Mouse (Mus musculus) intestine, embryonic 16.5 days (tissue): Measurements from ENCODE around the gene Asb6. TPM values are rescaled to one million over a fixed set of nuclear protein-coding genes. Genes with fewer than 3 reads are reported as not detected.

Experiments
- ATAC-seq: fragments of 200-750 bp; cut with Nextera tagmentation; 2 replicates; pipeline ENCODE4 v1.8.0; 2017; ENCODE audit warnings: moderate TSS enrichment, moderate library complexity
- H3K27ac ChIP-seq: fragments of 300-500 bp; sonication (generic); 2 replicates; pipeline ENCODE4 v1.5.1; 2014; ENCODE audit warnings: mild to moderate bottlenecking, low read length
- H3K27me3 ChIP-seq: fragments of 300-500 bp; sonication (generic); replicated peaks from 2 replicates; pipeline ENCODE4 v1.6.1; 2014; ENCODE audit warnings: low read length, control low read depth, mixed read lengths; ENCODE audit not compliant: control insufficient read depth, insufficient read depth
- H3K36me3 ChIP-seq: fragments of 300-500 bp; sonication (generic); 2 replicates; pipeline ENCODE4 v1.6.1; 2014; ENCODE audit warnings: low read length, control low read depth; ENCODE audit not compliant: control insufficient read depth, insufficient read depth
- H3K4me1 ChIP-seq: fragments of 300-500 bp; sonication (generic); 2 replicates; pipeline ENCODE4 v1.6.1; 2014; ENCODE audit warnings: low read length, control low read depth, mixed read lengths; ENCODE audit not compliant: control insufficient read depth, insufficient read depth
- H3K4me2 ChIP-seq: fragments of 300-500 bp; sonication (generic); 2 replicates; pipeline ENCODE4 v1.6.1; 2014; ENCODE audit warnings: low read depth, low read length, control low read depth
- H3K4me3 ChIP-seq: fragments of 300-500 bp; sonication (generic); 2 replicates; pipeline ENCODE4 v1.5.1; 2014; ENCODE audit warnings: mild to moderate bottlenecking, low read length
- H3K9ac ChIP-seq: fragments of 300-500 bp; sonication (generic); 2 replicates; pipeline ENCODE4 v1.6.1; 2014; ENCODE audit warnings: low read depth, low read length
- H3K9me3 ChIP-seq: fragments of 300-500 bp; sonication (generic); 2 replicates; pipeline ENCODE4 v1.6.1; 2016; ENCODE audit warnings: low read length, control low read depth; ENCODE audit not compliant: control insufficient read depth
- WGBS: fragments of 180-500 bp; shearing (Covaris S2); extraction: QIAGEN DNeasy Blood & Tissue Kit; methylation state at CpG from one replicate; pipeline ENCODE4 v1.1.7; 2014; 5-methylcytosine and 5-hydroxymethylcytosine counted together
- polyA plus RNA-seq: library from polyadenylated mRNA; unstranded; fragments of >200 nt; fragmentation: Nextera tagmentation; extraction: Ambion mirVana; gene quantifications from 2 replicates; pipeline ENCODE4 v1.2.1, GENCODE M21; 2015

Asb6 gene
- polyA plus RNA-seq, 1 experiment from 2014 or later, result 24.5 TPM

DNA sequence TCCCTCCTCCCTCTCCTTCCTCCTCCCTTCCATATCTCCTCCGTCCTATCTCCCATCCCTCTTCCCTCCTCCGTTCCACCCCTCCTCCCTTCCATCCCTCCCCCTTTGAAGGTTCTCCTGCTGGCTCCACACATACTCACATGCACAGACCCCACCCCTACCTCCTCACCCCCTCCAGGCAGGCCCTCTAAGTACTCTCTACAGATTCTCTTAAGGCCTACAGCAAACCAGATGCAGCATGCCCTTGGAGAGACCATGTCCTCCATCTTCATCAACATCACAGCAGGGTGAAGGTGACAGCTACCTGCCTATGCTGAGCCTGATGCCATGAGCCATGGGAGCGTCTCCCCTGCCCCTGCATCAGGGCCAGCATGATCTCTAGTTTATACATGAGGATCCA, 52.9 kb downstream of the Asb6 start:
- no peaks in the 10 kb centered on the region for H3K36me3 ChIP-seq
- no peak overlapping the region for H3K4me2 ChIP-seq
- peaks cover 12% of the 10 kb centered on the region for H3K4me1 ChIP-seq
- WGBS, result 70% methylated on average over 3 of the region's 3 CpGs
- H3K27ac ChIP-seq, result no peak overlapping the region
- no peak for ATAC-seq
- no peak overlapping the region for H3K9ac ChIP-seq
- no peaks in the 10 kb centered on the region for H3K27me3 ChIP-seq
- no peak overlapping the region for H3K4me3 ChIP-seq
- H3K9me3 ChIP-seq, result no peaks in the 10 kb centered on the region

DNA sequence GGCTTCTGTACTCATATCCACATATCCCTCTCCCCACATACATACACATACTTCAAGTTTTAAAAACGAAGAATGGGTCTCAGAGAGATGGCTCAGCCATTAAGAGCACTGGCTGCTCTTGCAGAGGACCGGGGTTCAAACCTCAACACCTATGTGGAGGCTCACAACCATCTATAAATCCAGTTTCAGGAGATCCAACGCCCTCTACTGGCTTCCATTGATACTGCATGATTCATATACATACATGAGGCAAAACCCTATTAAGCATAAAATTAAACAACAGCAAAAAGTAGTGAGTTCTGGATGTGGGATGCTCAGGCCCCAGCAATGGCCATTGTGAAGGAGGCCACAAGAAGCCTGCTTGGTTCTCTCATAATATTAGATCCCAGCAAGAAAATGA, 54.2 kb downstream of the Asb6 start:
- Histone ChIP-seq H3K4me2 (no peak overlapping the region), H3K27me3 (no peaks in the 10 kb centered on the region), H3K27ac (no peak overlapping the region), H3K9ac (no peak overlapping the region), H3K36me3 (no peaks in the 10 kb centered on the region), H3K4me3 (no peak overlapping the region), H3K9me3 (no peaks in the 10 kb centered on the region), H3K4me1 (peaks cover 20% of the 10 kb centered on the region)
- no peak for ATAC-seq
- WGBS, result 59% methylated on average over 3 of the region's 3 CpGs

DNA sequence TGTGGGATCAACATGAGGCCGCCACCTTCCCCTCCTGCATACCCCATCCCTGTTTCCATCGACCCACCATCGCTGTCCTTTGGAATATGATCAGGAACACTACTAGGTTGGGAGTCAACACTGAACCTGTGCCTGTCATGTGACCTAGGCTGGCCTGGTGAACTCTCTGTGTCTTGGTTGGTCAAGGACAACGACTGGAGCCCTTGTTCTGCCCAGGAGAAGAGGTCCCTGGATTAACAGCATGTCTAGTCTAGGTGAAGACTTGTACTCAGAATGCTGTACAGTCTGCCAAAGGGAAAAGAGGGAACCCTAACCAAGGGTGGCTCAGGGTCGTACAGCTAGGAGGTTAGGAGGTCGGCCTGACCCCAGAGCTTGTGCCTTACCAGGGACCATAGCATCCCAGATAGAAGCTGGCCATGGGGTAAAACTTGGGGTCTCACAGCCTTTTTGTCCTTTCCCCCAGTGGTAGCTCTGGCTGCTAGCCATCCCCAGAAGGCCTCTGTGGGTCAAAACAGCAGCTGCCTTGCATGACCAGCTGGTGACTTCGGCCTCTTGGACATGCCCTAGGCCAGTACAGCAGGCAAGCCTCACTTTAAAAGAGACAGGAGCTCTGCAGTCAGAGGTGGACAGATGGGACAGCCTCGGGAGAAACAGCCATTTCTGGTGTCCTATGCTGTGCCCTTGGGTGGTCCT, 56.7 kb downstream of the Asb6 start:
- no peak overlapping the region for H3K9ac ChIP-seq
- H3K27me3 ChIP-seq, result no peaks in the 10 kb centered on the region
- no peak overlapping the region for H3K4me2 ChIP-seq
- ATAC-seq, result no peak
- no peaks in the 10 kb centered on the region for H3K9me3 ChIP-seq
- WGBS, result 81% methylated on average over 8 of the region's 8 CpGs
- peaks cover 16% of the 10 kb centered on the region for H3K4me1 ChIP-seq
- H3K4me3 ChIP-seq, result no peak overlapping the region
- H3K27ac ChIP-seq, result 0 out of 2 replicates have a peak overlapping the region, but pooled peaks have one; percentile 3
- no peaks in the 10 kb centered on the region for H3K36me3 ChIP-seq

Other genes starting within 250 kb of the Asb6 start
- 0.58 and 0.99 TPM in 2 replicates for gene Cstad, start 235.3 kb downstream of the Asb6 start, polyA plus RNA-seq
- gene 1700001O22Rik, start 26.7 kb downstream of the Asb6 start, polyA plus RNA-seq, result 0.99 and 1.2 TPM in 2 replicates
- gene Ntmt1, start 22.5 kb downstream of the Asb6 start, polyA plus RNA-seq, result 76.3 and 87.4 TPM in 2 replicates
- 1.6 and 1.9 TPM in 2 replicates for gene Prrx2, start 4.6 kb upstream of the Asb6 start, polyA plus RNA-seq
- 3.9 and 4.0 TPM in 2 replicates for gene Ptges, start 99.5 kb upstream of the Asb6 start, polyA plus RNA-seq
- gene Tor1b, start 122.6 kb upstream of the Asb6 start, polyA plus RNA-seq, result 20.9 and 21.7 TPM in 2 replicates
- 85.1 and 87.2 TPM in 2 replicates for gene Tor1a, start 137.6 kb upstream of the Asb6 start, polyA plus RNA-seq
- gene BC005624, start 151.9 kb upstream of the Asb6 start, polyA plus RNA-seq, result 48.5 and 50.5 TPM in 2 replicates
- gene Usp20, start 151.9 kb upstream of the Asb6 start, polyA plus RNA-seq, result 13.7 and 14.5 TPM in 2 replicates